Mouse (Mus musculus): ENCODE results near the gene Ndufc2.
A peak's percentile ranks its signal among the peaks of the same experiment; 100 is the strongest.

DNA sequence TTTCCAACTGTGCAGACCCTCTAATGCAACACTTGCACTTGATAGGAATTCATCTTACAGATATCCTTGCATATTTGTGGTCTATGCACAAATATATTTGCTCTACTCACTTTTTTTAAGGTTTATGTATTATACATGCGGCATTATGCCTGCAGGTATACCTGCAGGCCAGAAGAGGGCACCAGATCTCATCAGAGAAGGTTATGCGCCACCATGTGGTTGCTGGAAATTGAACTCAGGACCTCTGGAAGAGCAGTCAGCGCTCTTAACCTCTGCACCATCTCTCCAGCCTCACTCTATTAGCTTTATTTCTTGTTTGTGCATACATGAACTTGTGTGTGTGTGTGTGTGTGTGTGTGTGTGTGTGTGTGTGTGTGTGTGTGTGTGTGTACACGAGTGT lies 38.3 kb upstream of the Ndufc2 start:
- TF ChIP-seq POLR2A (IDR thresholded peaks at IDR 0.05; ENCODE audit: low read depth, low read length) (no peak), CTCF (conservative IDR thresholded peaks at IDR 0.05; ENCODE audit: insufficient read depth, insufficient read length, low read depth, low read length) (peak; percentile 70)
